Mouse (Mus musculus) liver, embryonic 14.5 days (tissue): ENCODE results near the gene Msln. TPM values are rescaled to one million over a fixed set of nuclear protein-coding genes. Genes with fewer than 3 reads are reported as not detected.

Experiments used
- ATAC-seq: fragments of 200-750 bp; cut with Nextera tagmentation; 2 replicates; pipeline ENCODE4 v1.8.0; 2017; ENCODE audit warnings: moderate number of reproducible peaks, mild to moderate bottlenecking, moderate library complexity; ENCODE audit not compliant: insufficient read depth
- DNase-seq, 3 experiments: peaks; one replicate each; pipeline ENCODE4 v3.0.0-alpha.2; 2012 to 2013; ENCODE audit warnings: low read depth in 3 of 3, low spot score in 3 of 3
- H3K27ac ChIP-seq: fragments of 300-500 bp; sonication (generic); 2 replicates; pipeline ENCODE4 v1.5.1; 2014; ENCODE audit warnings: moderate library complexity, mild to moderate bottlenecking, control low read depth, inconsistent platforms
- H3K27me3 ChIP-seq: fragments of 300-500 bp; sonication (generic); 2 replicates; pipeline ENCODE4 v1.6.1; 2014; ENCODE audit warnings: mild to moderate bottlenecking, low read length, moderate library complexity; ENCODE audit not compliant: control insufficient read depth, insufficient read depth
- H3K36me3 ChIP-seq: fragments of 300-500 bp; sonication (generic); replicated peaks from 2 replicates; pipeline ENCODE4 v1.6.1; 2014; ENCODE audit warnings: low read depth; ENCODE audit not compliant: control insufficient read depth, insufficient read depth
- H3K4me1 ChIP-seq, 2 experiments: fragments of 200-500 bp in 1 of 2; fragments of 300-500 bp in 1 of 2; sonication (generic) in 1 of 2; replicated peaks; 2 replicates each; pipeline ENCODE4 v1.6.1; 2012 to 2014; ENCODE audit warnings: antibody characterized with exemption in 1 of 2, inconsistent platforms in 1 of 2, low read length in 1 of 2; ENCODE audit not compliant: control insufficient read depth in 2 of 2, insufficient read depth in 2 of 2
- H3K4me2 ChIP-seq: fragments of 300-500 bp; sonication (generic); 2 replicates; pipeline ENCODE4 v1.6.1; 2014; ENCODE audit warnings: low read depth, mild to moderate bottlenecking, control low read depth, moderate library complexity
- H3K4me3 ChIP-seq, 2 experiments: fragments of 200-500 bp in 1 of 2; fragments of 300-500 bp in 1 of 2; sonication (generic) in 1 of 2; 2 replicates each; pipeline ENCODE4 v1.5.1; 2012 to 2014; ENCODE audit warnings: low read depth in 2 of 2, low read length in 2 of 2, mild to moderate bottlenecking in 2 of 2, control low read depth in 1 of 2, inconsistent platforms in 1 of 2, moderate library complexity in 1 of 2; ENCODE audit not compliant: insufficient read depth in 1 of 2
- H3K9ac ChIP-seq: fragments of 300-500 bp; sonication (generic); replicated peaks from 2 replicates; pipeline ENCODE4 v1.6.1; 2014; ENCODE audit warnings: mild to moderate bottlenecking, control low read depth, moderate library complexity
- H3K9me3 ChIP-seq: fragments of 300-500 bp; sonication (generic); 2 replicates; pipeline ENCODE4 v1.6.1; 2016; ENCODE audit warnings: low read length, mixed read lengths; ENCODE audit not compliant: control insufficient read depth
- CTCF ChIP-seq: IDR thresholded peaks from 2 replicates; pipeline ENCODE4 v1.5.1; 2016; ENCODE audit warnings: antibody characterized with exemption, low read depth, control low read depth
- EP300 ChIP-seq: IDR thresholded peaks from 2 replicates; pipeline ENCODE4 v1.6.1; 2016; ENCODE audit warnings: antibody characterized with exemption, low read depth
- WGBS: fragments of 180-500 bp; shearing (Covaris S2); extraction: QIAGEN DNeasy Blood & Tissue Kit; methylation state at CpG from one replicate; pipeline ENCODE4 v1.1.7; 2014; ENCODE audit not compliant: insufficient replicate concordance; 5-methylcytosine and 5-hydroxymethylcytosine counted together
- microRNA-seq: library from miRNA; unstranded; fragments of <30 nt; microRNA quantifications from one replicate; pipeline ENCODE4, GENCODE M21; 2016
- polyA plus RNA-seq, 2 experiments: library from polyadenylated mRNA; depleted of rRNA in 1 of 2; stranded (reverse) in 1 of 2; unstranded in 1 of 2; fragments of >200 nt; fragmentation: Nextera tagmentation in 1 of 2; extraction: Ambion mirVana in 1 of 2; gene quantifications; 2 replicates each; pipeline versions ENCODE4 v1.2.1 to v1.2.3; 2012 to 2014

Gene Msln
- polyA plus RNA-seq, 2 experiments, result 0.66 to 1.0 TPM

- Histone ChIP-seq H3K9me3 (no peaks in the 10 kb centered on the region), H3K4me3 (no peak overlapping the region), H3K9ac (no peak overlapping the region), H3K4me2 (no peak overlapping the region), H3K4me1 (no peaks in the 10 kb centered on the region), H3K27ac (no peak overlapping the region), H3K27me3 (no peaks in the 10 kb centered on the region), H3K36me3 (no peaks in the 10 kb centered on the region)
- ATAC-seq (no peak), DNase-seq (no peak)
- TF ChIP-seq CTCF (no peak), EP300 (no peak)
- WGBS, result 60% methylated on average over 2 of the region's 2 CpGs
These were observed 44.2 kb downstream of the Msln start for GRCm38 (mm10) chr17:25709994-25710393.

GRCm38 (mm10) chr17:25700863-25701496 is 53.2 kb downstream of the Msln start:
- Histone ChIP-seq H3K4me3 (no peak overlapping the region), H3K4me2 (no peak overlapping the region), H3K9me3 (no peaks in the 10 kb centered on the region), H3K9ac (no peak overlapping the region), H3K27me3 (no peaks in the 10 kb centered on the region), H3K4me1 (no peaks in the 10 kb centered on the region), H3K36me3 (no peaks in the 10 kb centered on the region), H3K27ac (no peak overlapping the region)
- 52% methylated on average over 9 of the region's 9 CpGs for WGBS
- TF ChIP-seq CTCF (peak; percentile 66), EP300 (no peak)
- DNase-seq, result no peak
- ATAC-seq, result no peak

Small RNA genes lying within 50 kb of the gene (microRNA-seq; reads per million reads assigned to microRNA genes)
- not detected for gene Gm25083
- not detected for gene Mir6966

Other genes with a start within 250 kb of the Msln start
- gene Sox8, start 183.7 kb downstream of the Msln start, polyA plus RNA-seq (2012; rRNA removed), result 0.04 and 0.11 TPM in 2 replicates
- 0.15 TPM in 1 of 2 replicates, not detected in the other for gene Sox8, start 183.7 kb downstream of the Msln start, polyA plus RNA-seq (2014; fragmentation: Nextera tagmentation; extraction: Ambion mirVana)
- gene Lmf1, start 175.3 kb downstream of the Msln start, polyA plus RNA-seq (2012; rRNA removed), result 3.4 and 4.0 TPM in 2 replicates
- gene Lmf1, start 175.3 kb downstream of the Msln start, polyA plus RNA-seq (2014; fragmentation: Nextera tagmentation; extraction: Ambion mirVana), result 7.9 and 9.3 TPM in 2 replicates
- gene Gng13, start 37.2 kb downstream of the Msln start, polyA plus RNA-seq (2012; rRNA removed), result 0.60 TPM in 1 of 2 replicates, not detected in the other
- gene Gng13, start 37.2 kb downstream of the Msln start, polyA plus RNA-seq (2014; fragmentation: Nextera tagmentation; extraction: Ambion mirVana), result not detected in 2 replicates
- gene Chtf18, start 27.0 kb downstream of the Msln start, polyA plus RNA-seq (2012; rRNA removed), result 14.4 and 19.6 TPM in 2 replicates
- gene Chtf18, start 27.0 kb downstream of the Msln start, polyA plus RNA-seq (2014; fragmentation: Nextera tagmentation; extraction: Ambion mirVana), result 12.4 and 15.5 TPM in 2 replicates
- 9.5 and 11.1 TPM in 2 replicates for gene Rpusd1, start 26.7 kb downstream of the Msln start, polyA plus RNA-seq (2012; rRNA removed)
- gene Rpusd1, start 26.7 kb downstream of the Msln start, polyA plus RNA-seq (2014; fragmentation: Nextera tagmentation; extraction: Ambion mirVana), result 5.9 and 6.1 TPM in 2 replicates
- gene Mslnl, start 18.3 kb downstream of the Msln start, polyA plus RNA-seq (2012; rRNA removed), result not detected in 2 replicates
- not detected in 2 replicates for gene Mslnl, start 18.3 kb downstream of the Msln start, polyA plus RNA-seq (2014; fragmentation: Nextera tagmentation; extraction: Ambion mirVana)
- gene Narfl, start 19.4 kb upstream of the Msln start, polyA plus RNA-seq (2012; rRNA removed), result 7.5 and 10.2 TPM in 2 replicates
- 12.9 and 14.0 TPM in 2 replicates for gene Narfl, start 19.4 kb upstream of the Msln start, polyA plus RNA-seq (2014; fragmentation: Nextera tagmentation; extraction: Ambion mirVana)
- 6.1 and 7.6 TPM in 2 replicates for gene Haghl, start 31.3 kb upstream of the Msln start, polyA plus RNA-seq (2012; rRNA removed)
- gene Haghl, start 31.3 kb upstream of the Msln start, polyA plus RNA-seq (2014; fragmentation: Nextera tagmentation; extraction: Ambion mirVana), result 5.8 and 6.1 TPM in 2 replicates
- 0.02 and 0.03 TPM in 2 replicates for gene Ccdc78, start 32.2 kb upstream of the Msln start, polyA plus RNA-seq (2012; rRNA removed)
- gene Ccdc78, start 32.2 kb upstream of the Msln start, polyA plus RNA-seq (2014; fragmentation: Nextera tagmentation; extraction: Ambion mirVana), result not detected in 2 replicates
- 37.7 and 46.6 TPM in 2 replicates for gene Fam173a, start 38.5 kb upstream of the Msln start, polyA plus RNA-seq (2012; rRNA removed)
- gene Fam173a, start 38.5 kb upstream of the Msln start, polyA plus RNA-seq (2014; fragmentation: Nextera tagmentation; extraction: Ambion mirVana), result 57.2 and 57.7 TPM in 2 replicates
- not detected in 2 replicates for gene AC134908.4, start 41.3 kb upstream of the Msln start, polyA plus RNA-seq (2012; rRNA removed)
- gene AC134908.4, start 41.3 kb upstream of the Msln start, polyA plus RNA-seq (2014; fragmentation: Nextera tagmentation; extraction: Ambion mirVana), result not detected in 2 replicates
- 20.3 and 27.3 TPM in 2 replicates for gene Metrn, start 42.8 kb upstream of the Msln start, polyA plus RNA-seq (2012; rRNA removed)
- gene Metrn, start 42.8 kb upstream of the Msln start, polyA plus RNA-seq (2014; fragmentation: Nextera tagmentation; extraction: Ambion mirVana), result 4.1 TPM in 2 replicates
- gene Fbxl16, start 54.7 kb upstream of the Msln start, polyA plus RNA-seq (2012; rRNA removed), result 0.04 and 0.22 TPM in 2 replicates
- not detected in 2 replicates for gene Fbxl16, start 54.7 kb upstream of the Msln start, polyA plus RNA-seq (2014; fragmentation: Nextera tagmentation; extraction: Ambion mirVana)
- gene Wdr24, start 69.2 kb upstream of the Msln start, polyA plus RNA-seq (2012; rRNA removed), result 14.1 and 14.3 TPM in 2 replicates
- gene Wdr24, start 69.2 kb upstream of the Msln start, polyA plus RNA-seq (2014; fragmentation: Nextera tagmentation; extraction: Ambion mirVana), result 9.2 and 11.4 TPM in 2 replicates
- 17.3 and 17.9 TPM in 2 replicates for gene Jmjd8, start 74.5 kb upstream of the Msln start, polyA plus RNA-seq (2012; rRNA removed)
- gene Jmjd8, start 74.5 kb upstream of the Msln start, polyA plus RNA-seq (2014; fragmentation: Nextera tagmentation; extraction: Ambion mirVana), result 13.7 and 16.2 TPM in 2 replicates
- 70.2 and 85.1 TPM in 2 replicates for gene Stub1, start 79.0 kb upstream of the Msln start, polyA plus RNA-seq (2012; rRNA removed)
- 96.7 and 100 TPM in 2 replicates for gene Stub1, start 79.0 kb upstream of the Msln start, polyA plus RNA-seq (2014; fragmentation: Nextera tagmentation; extraction: Ambion mirVana)
- 1.5 and 2.0 TPM in 2 replicates for gene Rhbdl1, start 82.9 kb upstream of the Msln start, polyA plus RNA-seq (2012; rRNA removed)
- 0.35 and 0.58 TPM in 2 replicates for gene Rhbdl1, start 82.9 kb upstream of the Msln start, polyA plus RNA-seq (2014; fragmentation: Nextera tagmentation; extraction: Ambion mirVana)
- gene Gm20683, start 87.4 kb upstream of the Msln start, polyA plus RNA-seq (2012; rRNA removed), result 3.3 and 6.9 TPM in 2 replicates
- gene Gm20683, start 87.4 kb upstream of the Msln start, polyA plus RNA-seq (2014; fragmentation: Nextera tagmentation; extraction: Ambion mirVana), result 0.43 TPM in 1 of 2 replicates, not detected in the other
- gene Rhot2, start 90.5 kb upstream of the Msln start, polyA plus RNA-seq (2012; rRNA removed), result 33.3 and 34.7 TPM in 2 replicates
- gene Rhot2, start 90.5 kb upstream of the Msln start, polyA plus RNA-seq (2014; fragmentation: Nextera tagmentation; extraction: Ambion mirVana), result 4.2 and 5.3 TPM in 2 replicates
- gene Wdr90, start 107.1 kb upstream of the Msln start, polyA plus RNA-seq (2012; rRNA removed), result 18.1 and 19.6 TPM in 2 replicates
- 7.5 and 11.1 TPM in 2 replicates for gene Wdr90, start 107.1 kb upstream of the Msln start, polyA plus RNA-seq (2014; fragmentation: Nextera tagmentation; extraction: Ambion mirVana)
- 22.1 and 23.1 TPM in 2 replicates for gene Mcrip2, start 114.4 kb upstream of the Msln start, polyA plus RNA-seq (2012; rRNA removed)
- gene Mcrip2, start 114.4 kb upstream of the Msln start, polyA plus RNA-seq (2014; fragmentation: Nextera tagmentation; extraction: Ambion mirVana), result 44.0 and 44.9 TPM in 2 replicates
- gene Mettl26, start 120.7 kb upstream of the Msln start, polyA plus RNA-seq (2012; rRNA removed), result 45.3 and 47.6 TPM in 2 replicates
- gene Mettl26, start 120.7 kb upstream of the Msln start, polyA plus RNA-seq (2014; fragmentation: Nextera tagmentation; extraction: Ambion mirVana), result 46.5 and 50.3 TPM in 2 replicates
- 0.54 and 0.71 TPM in 2 replicates for gene Wfikkn1, start 126.5 kb upstream of the Msln start, polyA plus RNA-seq (2012; rRNA removed)
- 0.52 and 0.67 TPM in 2 replicates for gene Wfikkn1, start 126.5 kb upstream of the Msln start, polyA plus RNA-seq (2014; fragmentation: Nextera tagmentation; extraction: Ambion mirVana)
- 6.4 and 7.8 TPM in 2 replicates for gene Rab40c, start 165.3 kb upstream of the Msln start, polyA plus RNA-seq (2012; rRNA removed)
- gene Rab40c, start 165.3 kb upstream of the Msln start, polyA plus RNA-seq (2014; fragmentation: Nextera tagmentation; extraction: Ambion mirVana), result 3.4 and 3.8 TPM in 2 replicates
- gene Pigq, start 190.6 kb upstream of the Msln start, polyA plus RNA-seq (2012; rRNA removed), result 270 and 414 TPM in 2 replicates
- 170 and 186 TPM in 2 replicates for gene Pigq, start 190.6 kb upstream of the Msln start, polyA plus RNA-seq (2014; fragmentation: Nextera tagmentation; extraction: Ambion mirVana)
- 4.3 and 8.9 TPM in 2 replicates for gene Nhlrc4, start 190.6 kb upstream of the Msln start, polyA plus RNA-seq (2012; rRNA removed)
- gene Nhlrc4, start 190.6 kb upstream of the Msln start, polyA plus RNA-seq (2014; fragmentation: Nextera tagmentation; extraction: Ambion mirVana), result 1.9 and 4.6 TPM in 2 replicates
- 0.16 and 0.24 TPM in 2 replicates for gene A930017K11Rik, start 198.2 kb upstream of the Msln start, polyA plus RNA-seq (2012; rRNA removed)
- gene A930017K11Rik, start 198.2 kb upstream of the Msln start, polyA plus RNA-seq (2014; fragmentation: Nextera tagmentation; extraction: Ambion mirVana), result 0.13 and 0.37 TPM in 2 replicates
- gene Capn15, start 231.4 kb upstream of the Msln start, polyA plus RNA-seq (2012; rRNA removed), result 7.7 and 9.0 TPM in 2 replicates
- 8.3 and 11.8 TPM in 2 replicates for gene Capn15, start 231.4 kb upstream of the Msln start, polyA plus RNA-seq (2014; fragmentation: Nextera tagmentation; extraction: Ambion mirVana)